Mouse (Mus musculus): ENCODE results near the gene Gm45337.
"Not testable (repeated sequence)": the region's sequence is repeated elsewhere in the genome, so short reads cannot be mapped to it uniquely, and the experiment has no call there.

Gm45337 gene

GRCm38 (mm10) chr7:142144507-142144906 is at the start of gene Gm45337:
Gene Gm45337, minus strand, starts transcription at chr7:142144607.
- in situ Hi-C loops (cut with MboI, MseI): no loop called here

- in situ Hi-C loops (cut with MboI, MseI): no loop called here
These were observed 45.9 kb upstream of the Gm45337 start, which contains the start of gene Gm10153 for GRCm38 (mm10) chr7:142190289-142190688. Gene Gm10153, minus strand, starts transcription at chr7:142190389.

- in situ Hi-C loops (cut with MboI, MseI): no loop called here
These were observed 43.7 kb upstream of the Gm45337 start for GRCm38 (mm10) chr7:142188156-142188555.

- in situ Hi-C loops (cut with MboI, MseI): no loop called here
These were observed 36.6 kb upstream of the Gm45337 start for GRCm38 (mm10) chr7:142181021-142181420.

GRCm38 (mm10) chr7:142178685-142179084 is 34.3 kb upstream of the Gm45337 start:
- in situ Hi-C loops (cut with MboI, MseI): no loop called here

- in situ Hi-C loops (cut with MboI, MseI): not testable (repeated sequence)
These were observed 31.5 kb upstream of the Gm45337 start, which contains the start of gene Krtap5-2 for GRCm38 (mm10) chr7:142175905-142176304. Gene Krtap5-2, minus strand, starts transcription at chr7:142176005.

GRCm38 (mm10) chr7:142169836-142170235 is 25.4 kb upstream of the Gm45337 start:
- in situ Hi-C loops (cut with MboI, MseI): loop anchor here (10.0 kb wide), 1 partner anchor 295 kb away; no protein-coding TSS in a partner anchor

GRCm38 (mm10) chr7:142165639-142166038 is 21.2 kb upstream of the Gm45337 start, which contains the start of gene Gm4553:
Gene Gm4553, minus strand, starts transcription at chr7:142165739.
- in situ Hi-C loops (cut with MboI, MseI): loop anchor here (10.0 kb wide), 1 partner anchor 291 kb away; no protein-coding TSS in a partner anchor

GRCm38 (mm10) chr7:142159366-142159765 is 15.0 kb upstream of the Gm45337 start:
- in situ Hi-C loops (cut with MboI, MseI): no loop called here

- in situ Hi-C loops (cut with MboI, MseI): not testable (repeated sequence)
These were observed 12.6 kb upstream of the Gm45337 start, which contains the start of gene Gm29735 for GRCm38 (mm10) chr7:142157013-142157412. Gene Gm29735, minus strand, starts transcription at chr7:142157113.

- in situ Hi-C loops (cut with MboI, MseI): no loop called here
These were observed 10.9 kb upstream of the Gm45337 start for GRCm38 (mm10) chr7:142155308-142155707.

GRCm38 (mm10) chr7:142152191-142152590 is 7.8 kb upstream of the Gm45337 start:
- in situ Hi-C loops (cut with MboI, MseI): no loop called here

GRCm38 (mm10) chr7:142148633-142149032 is 4.2 kb upstream of the Gm45337 start:
- in situ Hi-C loops (cut with MboI, MseI): no loop called here

- in situ Hi-C loops (cut with MboI, MseI): no loop called here
These were observed 1.6 kb upstream of the Gm45337 start for GRCm38 (mm10) chr7:142146033-142146432.

GRCm38 (mm10) chr7:142145413-142145940 is 1.1 kb upstream of the Gm45337 start:
- in situ Hi-C loops (cut with MboI, MseI): no loop called here

- in situ Hi-C loops (cut with MboI, MseI): not testable (repeated sequence)
These were observed 849 bp downstream of the Gm45337 start for GRCm38 (mm10) chr7:142143506-142144010.

- in situ Hi-C loops (cut with MboI, MseI): no loop called here
These were observed 3.7 kb downstream of the Gm45337 start for GRCm38 (mm10) chr7:142140696-142141095.

- in situ Hi-C loops (cut with MboI, MseI): not testable (repeated sequence)
These were observed 8.5 kb downstream of the Gm45337 start, which contains the start of gene Gm39115 for GRCm38 (mm10) chr7:142135934-142136333. Gene Gm39115, minus strand, starts transcription at chr7:142136034.

GRCm38 (mm10) chr7:142134206-142134995 is 10.0 kb downstream of the Gm45337 start:
- in situ Hi-C loops (cut with MboI, MseI): no loop called here

- in situ Hi-C loops (cut with MboI, MseI): no loop called here
These were observed 15.6 kb downstream of the Gm45337 start for GRCm38 (mm10) chr7:142128843-142129242.

- in situ Hi-C loops (cut with MboI, MseI): not testable (repeated sequence)
These were observed 23.8 kb downstream of the Gm45337 start, which contains the start of gene Gm45618 for GRCm38 (mm10) chr7:142120629-142121028. Gene Gm45618, minus strand, starts transcription at chr7:142120729.

- in situ Hi-C loops (cut with MboI, MseI): loop anchor here (10.0 kb wide), 1 partner anchor 1505 kb away; the partner anchor contains the start of gene Tnfrsf26
These were observed 24.8 kb downstream of the Gm45337 start for GRCm38 (mm10) chr7:142119632-142120031.

All from T-helper 2 cell (primary cell).